Comparison of ENCODE assay signal across 9 mouse cellular contexts in genomic region chr17:34685120-34686110, GRCm38 (mm10). TPM values are rescaled to one million over a fixed set of nuclear protein-coding genes. Genes with fewer than 3 reads are reported as not detected.
A peak's percentile ranks its signal among the peaks of the same experiment; 100 is the strongest.
DNase-seq lines count a peak whose midpoint lies in the region; ATAC-seq lines count a peak whose summit lies in the region.
"Had no signal": no experiment of that assay in that cellular context is flagged by ENCODE, and none has a peak within 500 bp of the region (broad histone marks: within the 10 kb centered on the region; RNA-seq: fewer than 3 reads in every experiment).

No protein-coding gene starts in this region.

- no peak overlapping the region for H3K4me2 ChIP-seq in embryonic facial prominence, embryonic 13.5 days
- no peak overlapping the region for H3K4me2 ChIP-seq in heart, embryonic 15.5 days
- H3K4me2 ChIP-seq in midbrain, embryonic 15.5 days: no peak overlapping the region

- peaks cover 9% of the 10 kb centered on the region for H3K27me3 ChIP-seq in embryonic facial prominence, embryonic 13.5 days
- H3K27me3 ChIP-seq in embryonic facial prominence, embryonic 10.5 days (replicated peaks; ENCODE audit: low read depth, poor library complexity, severe bottlenecking): peaks cover 23% of the 10 kb centered on the region
- H3K27me3 ChIP-seq in heart, embryonic 15.5 days: 0 out of 2 replicates have a peak, but pooled peaks cover 8% of the 10 kb centered on the region
- H3K27me3 ChIP-seq in midbrain, embryonic 15.5 days (replicated peaks): no peaks in the 10 kb centered on the region

- no peak overlapping the region for H3K4me3 ChIP-seq in embryonic facial prominence, embryonic 13.5 days
- no peak overlapping the region for H3K4me3 ChIP-seq in embryonic facial prominence, embryonic 10.5 days
- no peak overlapping the region for H3K4me3 ChIP-seq in heart, embryonic 15.5 days
- no peak overlapping the region for H3K4me3 ChIP-seq in midbrain, embryonic 15.5 days

- H3K36me3 ChIP-seq in embryonic facial prominence, embryonic 13.5 days: no peaks in the 10 kb centered on the region
- H3K36me3 ChIP-seq in embryonic facial prominence, embryonic 10.5 days (replicated peaks): no peaks in the 10 kb centered on the region
- H3K36me3 ChIP-seq in heart, embryonic 15.5 days: no peaks in the 10 kb centered on the region
- no peaks in the 10 kb centered on the region for H3K36me3 ChIP-seq in midbrain, embryonic 15.5 days (replicated peaks)
- H3K36me3 ChIP-seq: G1E had no signal

- no peak for ATAC-seq in embryonic facial prominence, embryonic 13.5 days (ENCODE audit: insufficient number of reproducible peaks, insufficient read depth, low FRiP score, low TSS enrichment, low read depth)
- ATAC-seq in heart, embryonic 15.5 days (replicated peaks; ENCODE audit: insufficient number of reproducible peaks, insufficient read depth, low FRiP score, low read depth): peak; percentile 54
- ATAC-seq in midbrain, embryonic 15.5 days (replicated peaks): peak; percentile 30; the same call in 1 of the 2 replicates

- DNase-seq in embryonic facial prominence, embryonic 10.5 days (ENCODE audit: low spot score): no peak
- DNase-seq in retina, postnatal 7 days (ENCODE audit: low read depth, low spot score): peak; percentile 53
- no peak for DNase-seq in retina, embryonic 14.5 days (ENCODE audit: low spot score)
- no peak for DNase-seq in T-cell, adult 2 months (ENCODE audit: low spot score)
- no peak for DNase-seq in thymus, adult 18-20 months

- peak overlapping the region; percentile 27; the same call in 1 of the 2 replicates for H3K9ac ChIP-seq in embryonic facial prominence, embryonic 13.5 days
- H3K9ac ChIP-seq in heart, embryonic 15.5 days: no peak overlapping the region; the same call in 1 of the 2 replicates
- no peak overlapping the region for H3K9ac ChIP-seq in midbrain, embryonic 15.5 days

- peaks cover 33% of the 10 kb centered on the region for H3K4me1 ChIP-seq in embryonic facial prominence, embryonic 13.5 days
- H3K4me1 ChIP-seq in embryonic facial prominence, embryonic 10.5 days: peaks cover 19% of the 10 kb centered on the region
- peaks cover 50% of the 10 kb centered on the region for H3K4me1 ChIP-seq in heart, embryonic 15.5 days (replicated peaks)
- H3K4me1 ChIP-seq in midbrain, embryonic 15.5 days: no peaks in the 10 kb centered on the region

- H3K9me3 ChIP-seq in embryonic facial prominence, embryonic 13.5 days: no peaks in the 10 kb centered on the region
- H3K9me3 ChIP-seq in embryonic facial prominence, embryonic 10.5 days: no peaks in the 10 kb centered on the region
- no peaks in the 10 kb centered on the region for H3K9me3 ChIP-seq in heart, embryonic 15.5 days (replicated peaks)
- no peaks in the 10 kb centered on the region for H3K9me3 ChIP-seq in midbrain, embryonic 15.5 days
- H3K9me3 ChIP-seq: G1E had no signal

- no peak overlapping the region for H3K27ac ChIP-seq in embryonic facial prominence, embryonic 13.5 days
- H3K27ac ChIP-seq in embryonic facial prominence, embryonic 10.5 days (replicated peaks): no peak overlapping the region
- H3K27ac ChIP-seq in heart, embryonic 15.5 days: peak overlapping the region; percentile 75
- no peak overlapping the region for H3K27ac ChIP-seq in midbrain, embryonic 15.5 days

- WGBS in embryonic facial prominence, embryonic 13.5 days: 77% methylated on average over 28 of the region's 28 CpGs
- 83% methylated on average over 28 of the region's 28 CpGs for WGBS in embryonic facial prominence, embryonic 10.5 days
- 66% methylated on average over 28 of the region's 28 CpGs for WGBS in heart, embryonic 15.5 days
- 80% methylated on average over 28 of the region's 28 CpGs for WGBS in midbrain, embryonic 15.5 days

RNA-seq across cellular contexts. Expression of gene Tnxb, which starts 15.1 kb away (rescaled TPM):
- polyA plus RNA-seq in embryonic facial prominence, embryonic 13.5 days (2015; fragmentation: Nextera tagmentation; extraction: Ambion mirVana): 0.03 and 0.04 TPM in 2 replicates
- polyA plus RNA-seq in embryonic facial prominence, embryonic 10.5 days (2016; fragmentation: Nextera tagmentation; extraction: Ambion mirVana): 0.03 TPM in 1 of 2 replicates, not detected in the other
- polyA plus RNA-seq in heart, embryonic 15.5 days (2015; fragmentation: Nextera tagmentation; extraction: Ambion mirVana): 2.3 and 3.2 TPM in 2 replicates
- 0.18 and 0.24 TPM in 2 replicates for polyA plus RNA-seq in midbrain, embryonic 15.5 days (2015; fragmentation: Nextera tagmentation; extraction: Ambion mirVana)
- polyA plus RNA-seq: G1E had no signal

RNA-seq across cellular contexts. Expression of gene Atf6b, which starts 38.5 kb away (rescaled TPM):
- polyA plus RNA-seq in embryonic facial prominence, embryonic 13.5 days (2015; fragmentation: Nextera tagmentation; extraction: Ambion mirVana): 97.8 and 106 TPM in 2 replicates
- polyA plus RNA-seq in embryonic facial prominence, embryonic 10.5 days (2016; fragmentation: Nextera tagmentation; extraction: Ambion mirVana): 103 and 104 TPM in 2 replicates
- 39.6 and 54.5 TPM in 2 replicates for polyA plus RNA-seq in heart, embryonic 15.5 days (2015; fragmentation: Nextera tagmentation; extraction: Ambion mirVana)
- polyA plus RNA-seq in midbrain, embryonic 15.5 days (2015; fragmentation: Nextera tagmentation; extraction: Ambion mirVana): 123 and 125 TPM in 2 replicates

RNA-seq across cellular contexts. Expression of gene Fkbpl, which starts 40.9 kb away (rescaled TPM):
- 15.0 and 18.0 TPM in 2 replicates for polyA plus RNA-seq in embryonic facial prominence, embryonic 13.5 days (2015; fragmentation: Nextera tagmentation; extraction: Ambion mirVana)
- 16.6 and 17.3 TPM in 2 replicates for polyA plus RNA-seq in embryonic facial prominence, embryonic 10.5 days (2016; fragmentation: Nextera tagmentation; extraction: Ambion mirVana)
- 10.7 and 12.9 TPM in 2 replicates for polyA plus RNA-seq in heart, embryonic 15.5 days (2015; fragmentation: Nextera tagmentation; extraction: Ambion mirVana)
- 14.6 and 16.0 TPM in 2 replicates for polyA plus RNA-seq in midbrain, embryonic 15.5 days (2015; fragmentation: Nextera tagmentation; extraction: Ambion mirVana)

RNA-seq across cellular contexts. Expression of gene Prrt1, which starts 56.1 kb away (rescaled TPM):
- 0.55 and 0.78 TPM in 2 replicates for polyA plus RNA-seq in embryonic facial prominence, embryonic 13.5 days (2015; fragmentation: Nextera tagmentation; extraction: Ambion mirVana)
- polyA plus RNA-seq in embryonic facial prominence, embryonic 10.5 days (2016; fragmentation: Nextera tagmentation; extraction: Ambion mirVana): 0.12 and 0.18 TPM in 2 replicates
- 0.42 and 1.2 TPM in 2 replicates for polyA plus RNA-seq in heart, embryonic 15.5 days (2015; fragmentation: Nextera tagmentation; extraction: Ambion mirVana)
- polyA plus RNA-seq in midbrain, embryonic 15.5 days (2015; fragmentation: Nextera tagmentation; extraction: Ambion mirVana): 10.7 and 10.8 TPM in 2 replicates
- polyA plus RNA-seq: G1E had no signal

RNA-seq across cellular contexts. Expression of gene Ppt2, which starts 57.1 kb away (rescaled TPM):
- polyA plus RNA-seq in embryonic facial prominence, embryonic 13.5 days (2015; fragmentation: Nextera tagmentation; extraction: Ambion mirVana): 21.6 and 22.2 TPM in 2 replicates
- polyA plus RNA-seq in embryonic facial prominence, embryonic 10.5 days (2016; fragmentation: Nextera tagmentation; extraction: Ambion mirVana): 18.6 and 19.5 TPM in 2 replicates
- 22.9 and 24.8 TPM in 2 replicates for polyA plus RNA-seq in heart, embryonic 15.5 days (2015; fragmentation: Nextera tagmentation; extraction: Ambion mirVana)
- 20.0 and 20.9 TPM in 2 replicates for polyA plus RNA-seq in midbrain, embryonic 15.5 days (2015; fragmentation: Nextera tagmentation; extraction: Ambion mirVana)
